Mouse (Mus musculus): ENCODE measurements around the gene Atrn. TPM values are rescaled to one million over a fixed set of nuclear protein-coding genes. Genes with fewer than 3 reads are reported as not detected.

Gene Atrn
- polyA plus RNA-seq (2016; fragmentation: Nextera tagmentation; extraction: Ambion mirVana): 10.8 and 11.7 TPM in 2 replicates

GRCm38 (mm10) chr2:130905751-130906583 lies at the start of gene Atrn, which contains the start of gene 4930402H24Rik:
Gene Atrn (plus strand): TSS chr2:130906495.
Gene 4930402H24Rik (minus strand): TSS chr2:130906406.
- WGBS: 6% methylated on average over 49 of the region's 50 CpGs
- Histone ChIP-seq H3K4me3 (replicated peaks) (peak within 1 kb of the TSS; percentile 100), H3K4me1 (replicated peaks) (peaks cover 21% of the 10 kb centered on the region), H3K9ac (replicated peaks) (peak within 1 kb of the TSS; percentile 93), H3K9me3 (no peaks in the 10 kb centered on the region), H3K27ac (peak within 1 kb of the TSS; percentile 60), H3K36me3 (no peaks in the 10 kb centered on the region; the same call in 1 of the 2 replicates), H3K4me2 (peak within 1 kb of the TSS; percentile 91), H3K27me3 (no peaks in the 10 kb centered on the region)
- ATAC-seq (ENCODE audit: insufficient number of reproducible peaks, insufficient read depth, low FRiP score, low TSS enrichment, low read depth): peak; percentile 97

DNA sequence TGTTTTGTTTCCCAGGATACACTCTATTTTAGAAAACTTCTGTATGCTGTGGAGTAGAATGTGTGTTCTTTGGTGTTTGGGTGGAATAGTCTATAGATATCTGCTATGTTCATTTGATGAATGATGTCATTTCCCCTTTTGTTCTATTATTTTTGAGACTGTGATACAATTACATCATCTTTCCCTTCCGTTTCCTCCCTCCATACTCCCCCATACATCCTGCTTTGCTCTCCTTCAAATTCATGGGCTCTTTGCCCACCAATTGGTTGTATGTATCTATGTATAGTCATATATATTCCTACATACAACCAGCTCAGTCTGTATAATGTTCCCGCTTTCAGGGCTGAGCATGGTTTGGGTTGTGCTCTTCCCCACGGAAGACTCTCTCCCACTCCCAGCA lies 44.2 kb upstream of the Atrn start:
- Histone ChIP-seq H3K4me1 (replicated peaks) (no peaks in the 10 kb centered on the region), H3K9ac (replicated peaks) (no peak overlapping the region), H3K27me3 (no peaks in the 10 kb centered on the region), H3K36me3 (no peaks in the 10 kb centered on the region), H3K4me3 (replicated peaks) (no peak overlapping the region), H3K9me3 (no peaks in the 10 kb centered on the region), H3K4me2 (no peak overlapping the region), H3K27ac (no peak overlapping the region)
- WGBS: 86% methylated on average over 3 of the region's 3 CpGs
- no peak for ATAC-seq (ENCODE audit: insufficient number of reproducible peaks, insufficient read depth, low FRiP score, low TSS enrichment, low read depth)

DNA sequence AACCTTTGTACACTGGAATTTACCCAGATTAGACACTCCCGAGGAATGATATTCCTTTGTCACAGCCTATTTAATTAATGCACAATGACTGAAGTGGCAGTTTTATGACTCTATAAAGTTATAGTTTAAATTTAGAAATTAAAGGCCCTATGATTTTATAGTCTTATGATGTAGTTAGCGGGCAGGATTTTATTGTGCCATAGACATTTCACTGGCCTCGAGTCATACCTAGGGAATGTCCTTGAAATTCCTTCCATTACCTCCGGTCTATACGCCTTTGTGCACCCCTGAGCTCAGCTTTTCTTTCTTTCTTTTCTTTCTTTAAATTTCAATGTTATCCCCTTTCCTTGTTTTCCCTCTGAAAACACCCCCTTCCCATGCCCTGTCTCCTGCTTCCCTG lies 35.4 kb upstream of the Atrn start:
- Histone ChIP-seq H3K9me3 (no peaks in the 10 kb centered on the region), H3K9ac (replicated peaks) (no peak overlapping the region), H3K4me3 (replicated peaks) (no peak overlapping the region), H3K27ac (no peak overlapping the region), H3K4me2 (no peak overlapping the region), H3K36me3 (peaks cover 5% of the 10 kb centered on the region; the same call in 1 of the 2 replicates), H3K27me3 (no peaks in the 10 kb centered on the region), H3K4me1 (replicated peaks) (no peaks in the 10 kb centered on the region)
- WGBS: 78% methylated on average over 5 of the region's 5 CpGs
- no peak for ATAC-seq (ENCODE audit: insufficient number of reproducible peaks, insufficient read depth, low FRiP score, low TSS enrichment, low read depth)

DNA sequence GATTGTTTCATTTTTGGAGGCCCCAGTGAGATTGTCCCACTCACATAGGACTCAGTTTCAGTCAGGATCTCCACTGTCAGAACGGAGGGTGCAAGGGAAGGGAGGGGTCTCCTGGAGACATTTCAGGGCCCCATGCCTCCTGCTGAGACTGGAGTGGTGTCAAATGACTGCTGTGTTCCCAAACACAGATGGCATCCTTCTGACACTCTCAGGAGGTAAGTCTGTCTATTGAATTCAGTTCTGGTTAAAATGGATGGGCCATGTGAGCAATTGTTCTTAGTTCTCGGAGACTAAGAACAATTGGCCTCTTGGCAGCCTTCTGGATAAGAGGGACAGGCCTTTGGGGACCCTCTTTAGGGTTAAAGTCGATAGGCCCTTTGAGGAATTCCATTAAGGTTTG lies 28.9 kb upstream of the Atrn start:
- H3K9ac ChIP-seq (replicated peaks): no peak overlapping the region
- ATAC-seq (ENCODE audit: insufficient number of reproducible peaks, insufficient read depth, low FRiP score, low TSS enrichment, low read depth): no peak
- 70% methylated on average over 3 of the region's 3 CpGs for WGBS
- H3K9me3 ChIP-seq: no peaks in the 10 kb centered on the region
- peaks cover 13% of the 10 kb centered on the region for H3K36me3 ChIP-seq
- no peak overlapping the region for H3K27ac ChIP-seq
- H3K4me2 ChIP-seq: no peak overlapping the region
- H3K4me1 ChIP-seq (replicated peaks): no peaks in the 10 kb centered on the region
- no peaks in the 10 kb centered on the region for H3K27me3 ChIP-seq
- no peak overlapping the region for H3K4me3 ChIP-seq (replicated peaks)

DNA sequence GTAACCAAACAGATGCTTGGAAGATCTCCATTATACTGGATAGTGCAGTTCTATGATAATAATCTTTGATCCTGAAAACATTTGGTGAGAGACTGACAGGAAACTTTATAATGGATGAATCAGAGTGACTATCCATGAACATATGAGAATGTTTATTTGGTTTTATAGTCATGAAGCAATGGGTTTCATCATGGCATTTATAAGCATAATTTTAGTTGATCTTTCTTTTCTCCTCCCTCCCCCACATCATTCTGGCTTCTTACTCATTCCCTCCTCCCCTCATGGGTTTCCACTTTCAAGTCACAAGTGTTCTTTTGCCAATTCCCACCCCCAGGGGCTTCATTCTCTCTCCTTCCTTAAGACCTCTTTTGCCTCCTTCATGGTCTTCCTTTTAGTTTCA lies 19.3 kb upstream of the Atrn start:
- Histone ChIP-seq H3K4me3 (replicated peaks) (no peak overlapping the region), H3K36me3 (peaks cover 12% of the 10 kb centered on the region), H3K9me3 (no peaks in the 10 kb centered on the region), H3K4me2 (no peak overlapping the region), H3K9ac (replicated peaks) (no peak overlapping the region), H3K27me3 (no peaks in the 10 kb centered on the region), H3K4me1 (replicated peaks) (no peaks in the 10 kb centered on the region), H3K27ac (no peak overlapping the region)
- ATAC-seq (ENCODE audit: insufficient number of reproducible peaks, insufficient read depth, low FRiP score, low TSS enrichment, low read depth): no peak

DNA sequence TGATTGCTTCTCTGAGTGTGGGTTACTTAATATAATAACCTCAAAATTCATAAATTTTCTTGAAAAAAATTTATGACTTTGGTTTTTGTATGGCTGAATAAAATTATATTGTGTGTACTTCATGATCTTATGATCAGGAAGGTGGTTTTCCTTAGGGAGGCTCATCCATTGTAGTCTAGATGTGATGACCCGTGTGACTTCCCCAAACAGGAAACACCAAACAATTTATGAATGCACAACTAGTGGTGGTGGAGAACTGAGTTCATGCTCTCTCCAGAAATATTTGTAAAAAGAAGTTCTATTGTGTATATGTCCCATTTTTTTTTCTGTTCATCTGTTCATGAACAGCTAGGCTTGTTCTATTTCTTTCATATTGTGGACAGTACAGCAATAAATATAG lies 18.8 kb upstream of the Atrn start:
- Histone ChIP-seq H3K27me3 (no peaks in the 10 kb centered on the region), H3K4me1 (replicated peaks) (no peaks in the 10 kb centered on the region), H3K4me2 (no peak overlapping the region), H3K9ac (replicated peaks) (no peak overlapping the region), H3K36me3 (peaks cover 14% of the 10 kb centered on the region), H3K27ac (no peak overlapping the region), H3K9me3 (no peaks in the 10 kb centered on the region), H3K4me3 (replicated peaks) (no peak overlapping the region)
- 91% methylated on average over 1 of the region's 1 CpGs for WGBS
- ATAC-seq (ENCODE audit: insufficient number of reproducible peaks, insufficient read depth, low FRiP score, low TSS enrichment, low read depth): no peak

DNA sequence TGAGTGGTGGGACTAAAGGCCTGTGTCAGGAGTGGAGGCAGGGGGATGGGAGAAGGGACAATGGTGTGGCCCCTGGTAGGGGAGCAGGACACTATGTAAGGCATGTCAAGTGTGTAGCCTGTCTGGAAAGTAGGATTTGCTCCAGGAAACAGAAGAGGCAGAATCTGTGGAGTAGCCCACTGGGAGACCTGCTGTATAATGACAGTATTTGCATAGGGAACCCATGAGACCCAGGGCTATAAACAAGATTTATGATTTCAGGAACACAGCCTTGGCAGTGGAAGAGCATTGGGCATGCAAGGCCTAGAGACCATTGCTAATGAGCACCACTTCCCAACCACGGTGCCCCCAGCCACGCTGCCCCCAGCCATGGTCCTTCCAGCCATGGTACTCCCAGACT lies 9.4 kb upstream of the Atrn start:
- H3K27me3 ChIP-seq: no peaks in the 10 kb centered on the region
- no peaks in the 10 kb centered on the region for H3K4me1 ChIP-seq (replicated peaks)
- no peak overlapping the region for H3K4me2 ChIP-seq
- ATAC-seq (ENCODE audit: insufficient number of reproducible peaks, insufficient read depth, low FRiP score, low TSS enrichment, low read depth): no peak
- WGBS: 70% methylated on average over 2 of the region's 2 CpGs
- 0 out of 2 replicates have a peak, but pooled peaks cover 6% of the 10 kb centered on the region for H3K36me3 ChIP-seq
- no peak overlapping the region for H3K9ac ChIP-seq (replicated peaks)
- H3K4me3 ChIP-seq (replicated peaks): no peak overlapping the region
- no peak overlapping the region for H3K27ac ChIP-seq
- no peaks in the 10 kb centered on the region for H3K9me3 ChIP-seq

DNA sequence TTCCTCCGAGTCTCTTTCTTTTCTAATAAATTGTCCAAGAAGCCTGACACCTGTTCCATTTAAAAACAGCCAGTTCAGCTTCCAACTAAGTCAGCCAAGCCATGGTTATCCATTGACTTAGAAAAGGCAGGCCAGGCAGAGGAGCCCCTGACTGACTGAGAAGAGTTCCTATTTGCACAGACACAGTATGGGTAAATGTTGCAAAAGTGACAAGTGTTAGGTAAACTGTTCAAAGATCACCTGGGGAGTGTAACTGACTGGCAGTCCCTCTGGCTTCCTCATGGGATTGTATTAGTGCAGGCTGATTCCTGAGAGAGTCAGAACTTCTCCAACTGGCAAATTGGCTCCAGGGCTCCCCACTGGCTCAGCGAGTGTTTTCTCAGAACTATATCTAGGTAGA lies 8.4 kb upstream of the Atrn start:
- H3K27me3 ChIP-seq: no peaks in the 10 kb centered on the region
- no peak overlapping the region for H3K4me3 ChIP-seq (replicated peaks)
- 79% methylated on average over 2 of the region's 2 CpGs for WGBS
- H3K27ac ChIP-seq: no peak overlapping the region
- ATAC-seq (ENCODE audit: insufficient number of reproducible peaks, insufficient read depth, low FRiP score, low TSS enrichment, low read depth): no peak
- no peaks in the 10 kb centered on the region for H3K4me1 ChIP-seq (replicated peaks)
- no peak overlapping the region for H3K4me2 ChIP-seq
- no peak overlapping the region for H3K9ac ChIP-seq (replicated peaks)
- 0 out of 2 replicates have a peak, but pooled peaks cover 4% of the 10 kb centered on the region for H3K36me3 ChIP-seq
- no peaks in the 10 kb centered on the region for H3K9me3 ChIP-seq

DNA sequence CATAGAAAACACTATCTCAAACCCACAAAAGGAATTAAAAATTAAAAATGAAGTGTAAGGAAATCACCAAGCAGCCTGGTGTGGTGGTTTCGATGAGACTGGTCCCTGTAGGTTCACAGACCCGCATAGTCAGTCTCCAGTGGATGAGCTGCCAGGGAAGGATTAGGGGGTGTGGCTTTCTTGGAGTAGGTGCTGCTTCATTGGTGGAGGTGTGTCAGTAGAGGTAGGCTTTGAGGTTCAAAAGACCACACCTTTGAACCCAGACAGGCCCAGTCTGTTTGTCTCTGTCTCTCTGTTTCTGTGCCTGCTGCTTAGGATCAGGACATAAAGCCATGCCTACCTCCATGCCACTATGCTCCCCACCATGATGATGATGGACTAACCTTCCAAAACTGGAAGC lies 7.5 kb upstream of the Atrn start:
- Histone ChIP-seq H3K4me1 (replicated peaks) (no peaks in the 10 kb centered on the region), H3K36me3 (peaks cover 4% of the 10 kb centered on the region; the same call in 1 of the 2 replicates), H3K4me2 (no peak overlapping the region), H3K9me3 (no peaks in the 10 kb centered on the region), H3K9ac (replicated peaks) (no peak overlapping the region), H3K27ac (no peak overlapping the region), H3K27me3 (no peaks in the 10 kb centered on the region), H3K4me3 (replicated peaks) (no peak overlapping the region)
- 88% methylated on average over 2 of the region's 2 CpGs for WGBS
- ATAC-seq (ENCODE audit: insufficient number of reproducible peaks, insufficient read depth, low FRiP score, low TSS enrichment, low read depth): no peak

DNA sequence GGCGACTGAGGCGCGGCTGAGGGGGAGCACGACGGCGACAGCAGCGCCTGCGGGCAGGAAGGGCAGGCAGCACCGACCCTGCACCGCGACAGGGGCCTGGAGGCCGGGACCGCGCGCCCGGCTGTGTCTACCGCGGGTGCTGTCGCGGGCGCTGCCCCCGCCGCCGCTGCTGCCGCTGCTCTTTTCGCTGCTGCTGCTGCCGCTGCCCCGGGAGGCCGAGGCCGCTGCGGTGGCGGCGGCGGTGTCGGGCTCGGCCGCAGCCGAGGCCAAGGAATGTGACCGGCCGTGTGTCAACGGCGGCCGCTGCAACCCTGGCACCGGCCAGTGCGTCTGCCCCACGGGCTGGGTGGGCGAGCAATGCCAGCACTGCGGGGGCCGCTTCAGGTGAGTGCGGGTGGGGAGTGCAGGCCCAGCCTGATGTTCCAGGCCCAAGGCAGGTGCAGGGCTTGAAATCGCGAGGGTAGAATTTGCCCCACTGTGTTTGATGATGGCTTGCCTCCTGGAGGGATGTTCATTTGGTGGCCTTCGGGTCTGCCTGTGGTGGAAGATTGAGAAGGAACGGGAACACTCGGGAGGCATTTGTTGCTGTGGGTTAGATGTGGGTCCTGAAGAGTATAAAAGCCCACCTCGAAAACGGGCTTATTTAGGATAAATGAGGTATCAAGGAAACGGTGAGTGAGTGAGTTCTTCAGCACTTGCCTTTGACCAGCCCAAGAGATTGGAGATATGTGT lies 455 bp downstream of the Atrn start:
- no peaks in the 10 kb centered on the region for H3K27me3 ChIP-seq
- under 1% methylated on average over 49 of the region's 58 CpGs for WGBS
- peak; percentile 49; the same call in 1 of the 2 replicates for ATAC-seq (ENCODE audit: insufficient number of reproducible peaks, insufficient read depth, low FRiP score, low TSS enrichment, low read depth)
- peak overlapping the region; percentile 60 for H3K27ac ChIP-seq
- peak overlapping the region; percentile 93 for H3K9ac ChIP-seq (replicated peaks)
- peak overlapping the region; percentile 100 for H3K4me3 ChIP-seq (replicated peaks)
- H3K9me3 ChIP-seq: no peaks in the 10 kb centered on the region
- H3K36me3 ChIP-seq: no peaks in the 10 kb centered on the region; the same call in 1 of the 2 replicates
- H3K4me1 ChIP-seq (replicated peaks): peaks cover 21% of the 10 kb centered on the region
- peak overlapping the region; percentile 91 for H3K4me2 ChIP-seq

- WGBS: 79% methylated on average over 1 of the region's 1 CpGs
- H3K27ac ChIP-seq: no peak overlapping the region
- H3K27me3 ChIP-seq: no peaks in the 10 kb centered on the region
- H3K4me2 ChIP-seq: no peak overlapping the region
- no peak overlapping the region for H3K4me3 ChIP-seq (replicated peaks)
- H3K9me3 ChIP-seq: no peaks in the 10 kb centered on the region
- no peak overlapping the region for H3K9ac ChIP-seq (replicated peaks)
- H3K4me1 ChIP-seq (replicated peaks): peaks cover 23% of the 10 kb centered on the region
- no peaks in the 10 kb centered on the region for H3K36me3 ChIP-seq
- no peak for ATAC-seq (ENCODE audit: insufficient number of reproducible peaks, insufficient read depth, low FRiP score, low TSS enrichment, low read depth)
Measured at GRCm38 (mm10) chr2:130911691-130912090, 5.4 kb downstream of the Atrn start.
